Mouse (Mus musculus) ES-E14 (cell line): ENCODE measurements at regions not wholly inside any gene's neighbourhood (a gene's known extent, or its start where the extent isn't known, plus 50 kb on each side); places are given as distances from the start of the nearest gene placed in this dataset.

Source experiments
- DNase-seq: peaks from one replicate; pipeline ENCODE4 v3.0.0-alpha.2; 2013; ENCODE audit warnings: low read depth, low spot score
- H3K27ac ChIP-seq: 2 replicates; pipeline ENCODE4 v1.5.1; 2012; ENCODE audit warnings: low read depth, mild to moderate bottlenecking, low read length, moderate library complexity, mixed read lengths; ENCODE audit not compliant: poor library complexity, insufficient read depth, severe bottlenecking
- H3K36me3 ChIP-seq: 2 replicates; pipeline ENCODE4 v1.6.1; 2012; ENCODE audit warnings: mild to moderate bottlenecking, low read length, moderate library complexity, mixed read lengths; ENCODE audit not compliant: control insufficient read depth, poor library complexity, insufficient read depth, severe bottlenecking
- H3K4me1 ChIP-seq, 2 experiments: fragments of 150-350 bp in 1 of 2; sonication (generic) in 1 of 2; 2 replicates each; pipeline ENCODE4 v1.6.1; 2012; ENCODE audit warnings: low read length in 2 of 2, mild to moderate bottlenecking in 1 of 2, mixed read lengths in 1 of 2; ENCODE audit not compliant: control insufficient read depth in 2 of 2, insufficient read depth in 2 of 2, poor library complexity in 1 of 2
- H3K4me3 ChIP-seq, 2 experiments: fragments of 150-350 bp in 1 of 2; sonication (generic) in 1 of 2; 2 replicates each; pipeline ENCODE4 v1.5.1; 2012; ENCODE audit warnings: low read length in 2 of 2, low read depth in 1 of 2, mild to moderate bottlenecking in 1 of 2, mixed read lengths in 1 of 2; ENCODE audit not compliant: insufficient read depth in 1 of 2, poor library complexity in 1 of 2, severe bottlenecking in 1 of 2
- H3K9ac ChIP-seq: 2 replicates; pipeline ENCODE4 v1.6.1; 2012; ENCODE audit warnings: low read depth, mild to moderate bottlenecking, low read length, mixed read lengths; ENCODE audit not compliant: poor library complexity, insufficient read depth, severe bottlenecking
- H3K9me3 ChIP-seq: fragments of 150-350 bp; sonication (generic); 2 replicates; pipeline ENCODE4 v1.6.1; 2012; ENCODE audit warnings: low read depth, mild to moderate bottlenecking, low read length; ENCODE audit not compliant: control insufficient read depth, insufficient read depth
- CHD2 ChIP-seq: IDR thresholded peaks from 2 replicates; pipeline ENCODE4 v1.6.1; 2014; ENCODE audit warnings: mild to moderate bottlenecking, low read depth, low read length, inconsistent platforms
- HCFC1 ChIP-seq: IDR thresholded peaks from 2 replicates; pipeline ENCODE4 v1.6.1; 2012; ENCODE audit warnings: low read length, inconsistent platforms, borderline replicate concordance; ENCODE audit not compliant: insufficient read depth
- MAFK ChIP-seq: IDR thresholded peaks from 2 replicates; pipeline ENCODE4 v1.6.1; 2014; ENCODE audit warnings: mild to moderate bottlenecking, low read depth, low read length, inconsistent platforms; ENCODE audit not compliant: insufficient read depth
- ZC3H11A ChIP-seq: IDR thresholded peaks from 2 replicates; pipeline ENCODE4 v1.6.1; 2012; ENCODE audit warnings: low read depth, mild to moderate bottlenecking, inconsistent platforms, low read length, borderline replicate concordance
- ZNF384 ChIP-seq: IDR thresholded peaks from 2 replicates; pipeline ENCODE4 v1.6.1; 2012; ENCODE audit warnings: low read depth, low read length, inconsistent platforms
- in situ Hi-C, 2 experiments: fragments of 600-800 bp; cut with MboI; formaldehyde crosslinking; loops; one replicate each; pipeline ENCODE4 v1.15.1; 2025; ENCODE audit warnings: low sequenced_read_pairs in 2 of 2, inconsistent platforms in 1 of 2; ENCODE audit not compliant: unreplicated experiment in 2 of 2

DNA sequence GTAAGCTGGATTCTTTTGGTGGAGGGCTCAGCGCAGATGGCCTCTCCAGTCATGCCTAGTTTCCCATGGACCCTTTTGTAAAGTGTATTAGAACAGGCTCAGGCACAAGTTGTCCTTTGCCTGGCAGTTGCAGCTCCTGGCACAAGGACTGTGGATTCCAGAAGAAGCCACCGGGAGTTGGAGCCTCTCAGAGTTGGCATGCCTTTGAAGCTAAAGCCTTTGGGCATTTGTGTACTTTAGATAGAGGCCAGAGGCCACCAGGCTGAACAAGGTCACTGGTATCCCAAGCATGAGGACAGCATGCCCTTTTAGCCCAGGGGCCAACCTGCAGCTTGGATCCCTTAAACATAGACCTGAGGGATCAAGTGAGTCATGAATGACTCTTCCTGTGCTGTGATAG lies 223.9 kb upstream of the Mpped2 start:
- Histone ChIP-seq H3K4me3 (no peak overlapping the region), H3K36me3 (no peaks in the 10 kb centered on the region), H3K4me1 (peaks cover 2 to 5% of the 10 kb centered on the region in 2 experiments; a peak in 2 of 4 replicates), H3K9me3 (no peaks in the 10 kb centered on the region), H3K27ac (no peak overlapping the region), H3K9ac (no peak overlapping the region)
- TF ChIP-seq ZC3H11A: no peak
- no peak for TF ChIP-seq ZNF384
- TF ChIP-seq MAFK: no peak
- no peak for TF ChIP-seq HCFC1
- in situ Hi-C loops: no loop called here
- no peak for DNase-seq

- Histone ChIP-seq H3K9me3 (no peaks in the 10 kb centered on the region), H3K27ac (no peak overlapping the region), H3K4me1 (no peaks in the 10 kb centered on the region), H3K9ac (no peak overlapping the region), H3K4me3 (no peak overlapping the region), H3K36me3 (no peaks in the 10 kb centered on the region)
- TF ChIP-seq MAFK (no peak), HCFC1 (no peak), CHD2 (no peak), ZC3H11A (no peak), ZNF384 (no peak)
- in situ Hi-C loops: no loop called here
- no peak for DNase-seq
These were observed 219.6 kb upstream of the Mpped2 start for GRCm38 (mm10) chr2:106473458-106473857.

- Histone ChIP-seq H3K4me3 (no peak overlapping the region), H3K36me3 (no peaks in the 10 kb centered on the region), H3K9me3 (no peaks in the 10 kb centered on the region), H3K4me1 (no peaks in the 10 kb centered on the region), H3K27ac (no peak overlapping the region), H3K9ac (no peak overlapping the region)
- no peak for DNase-seq
- in situ Hi-C loops: no loop called here
- TF ChIP-seq CHD2: no peak
- no peak for TF ChIP-seq MAFK
- TF ChIP-seq ZNF384: no peak
- TF ChIP-seq HCFC1: no peak
- no peak for TF ChIP-seq ZC3H11A
These were observed 215.1 kb upstream of the Mpped2 start for GRCm38 (mm10) chr2:106477991-106478390.

DNA sequence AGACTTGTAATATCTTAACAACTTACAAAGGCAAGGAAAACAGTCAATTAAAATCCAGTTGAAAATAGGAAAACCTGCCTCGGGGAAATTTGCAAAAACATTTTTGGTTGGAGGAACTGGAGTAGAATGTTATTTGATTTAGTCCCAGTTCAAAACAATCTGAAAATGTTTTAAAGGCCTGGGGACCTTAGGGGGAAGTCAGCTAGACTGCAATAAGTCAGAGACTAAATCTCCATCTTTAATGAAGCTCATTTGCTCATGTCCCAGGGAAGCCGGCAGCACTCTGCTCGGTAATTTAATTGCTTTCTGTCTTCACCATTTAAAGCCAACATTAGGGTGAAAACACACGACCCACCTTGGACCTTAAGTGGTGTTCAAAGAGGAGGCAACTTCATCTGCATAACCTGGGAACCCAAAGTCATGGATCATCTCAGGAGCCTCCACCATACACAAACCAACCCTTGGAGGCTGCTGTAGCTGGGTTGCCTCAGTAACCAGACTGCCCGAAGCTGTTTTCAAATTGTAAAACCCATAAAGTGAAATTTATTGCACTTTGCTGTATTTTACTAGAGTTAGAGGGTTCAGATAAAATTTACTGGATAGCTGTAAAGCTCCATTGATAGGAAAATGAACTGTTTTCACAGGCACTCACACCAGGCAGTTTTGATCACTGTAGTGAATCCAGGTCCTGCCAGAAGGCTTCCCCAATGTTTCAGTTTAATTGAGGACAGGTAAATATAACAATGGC lies 205.6 kb upstream of the Mpped2 start:
- H3K4me1 ChIP-seq: no peaks in the 10 kb centered on the region
- no peaks in the 10 kb centered on the region for H3K36me3 ChIP-seq
- DNase-seq: no peak
- no peak overlapping the region for H3K27ac ChIP-seq
- H3K4me3 ChIP-seq: no peak overlapping the region
- TF ChIP-seq CHD2: no peak
- TF ChIP-seq ZC3H11A: no peak
- no peak for TF ChIP-seq ZNF384
- no peak for TF ChIP-seq HCFC1
- TF ChIP-seq MAFK: no peak
- in situ Hi-C loops: no loop called here
- H3K9me3 ChIP-seq: no peaks in the 10 kb centered on the region
- H3K9ac ChIP-seq: no peak overlapping the region

GRCm38 (mm10) chr2:106498735-106499134 lies 194.3 kb upstream of the Mpped2 start:
- no peak for DNase-seq
- Histone ChIP-seq H3K4me1 (peaks cover 0 to 6% of the 10 kb centered on the region in 2 experiments; a peak in 3 of 4 replicates), H3K9me3 (no peaks in the 10 kb centered on the region), H3K4me3 (no peak overlapping the region), H3K36me3 (no peaks in the 10 kb centered on the region), H3K9ac (no peak overlapping the region), H3K27ac (no peak overlapping the region)
- TF ChIP-seq ZNF384 (no peak), CHD2 (no peak), MAFK (no peak), HCFC1 (no peak), ZC3H11A (no peak)
- in situ Hi-C loops: no loop called here
